Mouse (Mus musculus): ENCODE measurements around the gene Sorcs3.

Gene Sorcs3

DNA sequence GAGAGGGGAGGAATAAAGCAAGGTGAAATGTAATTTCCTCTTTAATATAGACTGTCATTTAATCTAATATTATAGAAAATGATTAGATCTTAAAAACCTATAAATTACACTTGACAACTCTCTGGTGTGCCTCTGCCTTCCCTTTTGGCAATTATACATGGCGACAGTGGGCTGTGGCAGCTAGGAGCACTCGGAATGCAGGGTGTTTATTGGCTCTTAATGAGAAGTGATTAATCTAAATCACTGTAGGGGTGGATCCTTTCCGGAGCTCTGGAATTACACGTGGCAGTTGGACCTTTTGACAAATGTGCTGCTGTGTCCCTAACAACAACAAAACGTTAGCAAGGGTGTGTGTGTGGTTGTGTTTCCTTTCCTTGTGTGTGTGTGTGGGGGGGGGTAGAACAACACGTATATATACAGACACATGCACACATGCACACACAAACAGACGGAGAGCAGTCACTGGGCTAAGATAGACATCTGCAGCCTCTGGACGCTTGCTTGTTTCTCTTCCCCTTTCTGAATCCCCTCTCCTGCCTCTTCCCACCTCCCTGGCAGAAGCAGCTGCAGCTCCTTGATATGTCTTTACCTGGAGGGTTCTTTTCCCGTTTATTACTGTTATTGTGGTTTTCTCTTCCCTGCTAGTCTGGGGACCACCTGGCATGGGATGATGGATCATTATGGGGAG lies 318.8 kb downstream of the Sorcs3 start:
- no peak for DNase-seq (ENCODE audit: low spot score in 2 of 2)

- DNase-seq (ENCODE audit: low spot score in 2 of 2): no peak
These were observed 327.8 kb downstream of the Sorcs3 start for GRCm38 (mm10) chr19:48533582-48533981.

GRCm38 (mm10) chr19:48544294-48544693 lies 338.5 kb downstream of the Sorcs3 start:
- DNase-seq (ENCODE audit: low spot score in 2 of 2): no peak

DNA sequence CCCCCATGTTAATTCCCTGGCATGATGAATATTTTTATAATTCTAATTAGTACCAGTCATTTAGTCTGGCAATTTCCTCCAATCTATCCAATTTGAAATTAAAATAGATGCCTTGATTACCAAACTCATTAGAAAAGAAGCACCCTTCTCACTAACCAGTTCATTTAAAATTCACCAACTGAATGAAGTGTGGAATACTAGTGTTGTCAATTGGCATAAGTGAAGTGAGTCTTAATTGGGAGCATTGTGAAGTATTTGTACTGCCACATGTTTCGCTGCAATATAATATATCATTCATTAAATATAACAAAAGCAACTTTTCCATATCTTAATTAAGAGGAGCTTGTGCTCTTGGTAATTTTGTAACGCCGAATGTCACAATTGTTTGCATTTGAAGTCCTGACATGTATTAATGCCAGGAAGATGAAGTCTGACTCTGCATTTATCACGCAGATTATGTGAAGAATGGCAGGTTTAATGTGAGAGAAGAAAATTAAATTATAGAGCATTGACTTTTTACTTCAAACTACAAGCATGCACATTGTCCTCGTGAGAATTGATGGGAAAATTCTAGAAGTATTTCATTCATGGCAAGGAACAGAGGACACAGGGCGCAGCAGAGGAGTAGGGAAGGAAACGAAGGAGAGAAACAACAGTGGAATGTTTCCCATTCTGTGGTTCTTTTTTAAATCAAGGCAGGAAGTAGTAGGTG lies 339.8 kb downstream of the Sorcs3 start:
- no peak for DNase-seq (ENCODE audit: low spot score in 2 of 2)

GRCm38 (mm10) chr19:48546133-48546448 lies 340.3 kb downstream of the Sorcs3 start:
- no peak for DNase-seq (ENCODE audit: low spot score in 2 of 2)

DNA sequence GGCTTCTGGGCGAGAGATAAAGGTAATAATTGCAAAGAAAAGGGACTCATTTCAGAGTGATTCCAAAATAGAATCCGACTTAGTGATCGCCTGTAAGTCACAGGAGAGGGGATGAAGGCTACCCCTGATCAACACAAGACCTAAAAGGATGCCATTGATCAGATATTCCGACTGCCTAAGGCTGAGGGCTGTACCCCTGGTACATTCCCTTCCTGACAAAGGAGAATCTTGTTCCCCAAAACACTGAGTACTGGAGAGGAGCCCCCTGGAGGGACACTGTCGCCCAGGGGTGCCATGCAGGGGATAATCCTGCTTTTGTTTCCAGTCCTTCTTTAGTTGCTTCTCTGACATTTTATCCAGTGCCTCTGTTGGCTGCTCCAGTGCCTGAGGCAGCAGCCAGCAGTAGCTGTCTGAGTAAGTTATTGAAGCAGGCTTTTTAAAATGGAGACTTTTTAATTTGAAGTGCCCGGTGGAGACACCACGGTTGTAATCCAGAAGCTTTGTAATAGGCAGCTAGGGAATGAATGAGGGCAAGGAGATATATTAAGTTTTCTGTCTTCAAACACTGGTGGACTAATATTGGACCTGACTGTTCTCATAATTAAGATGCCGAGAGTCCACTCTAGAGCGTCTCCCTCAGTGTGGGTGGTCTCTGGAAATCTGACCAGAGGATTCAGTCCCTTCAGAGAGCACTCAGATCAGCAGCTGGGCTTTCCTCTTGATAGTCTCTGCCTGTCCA lies 342.5 kb downstream of the Sorcs3 start:
- DNase-seq (ENCODE audit: low spot score in 2 of 2): no peak

GRCm38 (mm10) chr19:48559432-48559831 lies 353.6 kb downstream of the Sorcs3 start:
- DNase-seq (ENCODE audit: low spot score in 2 of 2): no peak

- DNase-seq (ENCODE audit: low spot score in 2 of 2): no peak
These were observed 369.9 kb downstream of the Sorcs3 start for GRCm38 (mm10) chr19:48575736-48576135.

DNA sequence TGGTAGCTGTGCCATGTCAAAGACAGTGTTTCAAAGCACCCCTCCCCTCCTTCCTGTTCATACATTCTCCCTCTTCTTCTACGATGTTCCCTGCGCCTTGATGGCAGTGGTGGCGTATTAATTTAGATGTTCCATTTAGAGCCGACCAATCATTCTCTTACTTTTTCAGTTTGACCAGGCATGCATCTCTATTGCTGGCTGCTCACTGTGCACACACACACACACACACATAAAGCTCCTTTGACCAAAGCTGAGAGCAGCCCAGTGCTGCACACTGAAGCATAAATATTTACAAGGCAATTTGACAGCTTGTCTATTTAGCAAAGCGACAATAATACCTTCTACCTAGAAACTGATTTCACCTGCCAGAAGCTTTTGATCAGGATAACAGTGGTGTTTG lies 371.3 kb downstream of the Sorcs3 start:
- DNase-seq (ENCODE audit: low spot score in 2 of 2): no peak

DNA sequence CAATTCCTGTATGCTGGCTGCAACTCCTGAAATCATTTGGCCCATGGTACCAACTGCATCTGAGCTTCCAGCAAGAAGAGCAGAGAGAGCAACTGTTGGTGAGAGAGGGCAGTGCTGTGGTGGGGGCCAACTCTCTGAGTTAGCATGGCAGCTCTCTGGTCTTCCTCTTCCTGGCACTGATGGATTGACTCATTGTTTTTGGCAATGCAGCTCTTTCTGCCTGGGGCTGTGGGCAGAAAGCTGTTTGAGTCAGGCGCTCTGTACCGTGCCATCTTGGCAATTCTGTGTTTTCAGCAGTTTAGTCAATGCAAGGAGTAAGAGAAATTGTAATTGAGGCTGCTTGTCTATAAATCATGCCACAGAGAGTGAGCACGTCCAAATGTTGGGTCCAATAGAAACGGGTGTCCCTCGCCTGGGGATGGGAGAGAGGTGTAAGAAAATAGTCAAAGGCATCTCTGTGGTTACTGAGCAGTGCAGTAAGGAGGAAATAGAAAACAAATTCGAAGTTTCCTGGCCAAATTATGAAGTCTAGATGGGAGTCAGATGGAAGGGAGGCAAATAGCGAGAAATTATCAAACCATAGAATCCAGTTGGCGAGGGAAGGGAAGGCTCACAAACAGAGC lies 379.2 kb downstream of the Sorcs3 start:
- DNase-seq (ENCODE audit: low spot score in 2 of 2): no peak

GRCm38 (mm10) chr19:48616951-48617350 lies 411.1 kb downstream of the Sorcs3 start:
- DNase-seq (ENCODE audit: low spot score in 2 of 2): no peak

- DNase-seq (ENCODE audit: low spot score in 2 of 2): no peak
These were observed 425.0 kb downstream of the Sorcs3 start for GRCm38 (mm10) chr19:48630671-48631327.

- DNase-seq (ENCODE audit: low spot score in 2 of 2): no peak
These were observed 436.7 kb downstream of the Sorcs3 start for GRCm38 (mm10) chr19:48642566-48642965.

- no peak for DNase-seq (ENCODE audit: low spot score in 2 of 2)
These were observed 444.1 kb downstream of the Sorcs3 start for GRCm38 (mm10) chr19:48649941-48650340.

DNA sequence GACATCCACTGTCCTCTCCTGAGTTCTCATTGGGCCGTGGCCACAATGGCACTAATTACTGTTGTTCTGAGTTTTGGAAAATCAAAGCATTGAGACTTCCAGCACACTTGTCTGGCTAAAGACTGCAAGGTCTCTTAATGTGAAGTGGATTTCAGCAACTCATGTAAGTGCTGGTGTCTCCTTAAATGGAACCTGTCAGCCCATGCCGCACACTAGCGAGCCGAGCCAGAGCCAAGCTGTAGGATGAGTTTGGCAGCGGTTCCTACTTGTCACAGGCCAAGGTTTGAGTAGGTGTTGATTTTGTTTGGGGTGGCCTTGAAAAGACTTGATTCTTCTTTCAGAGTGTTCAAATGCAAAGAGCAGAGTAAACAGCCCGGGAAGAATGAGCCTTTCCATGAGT lies 445.8 kb downstream of the Sorcs3 start:
- no peak for DNase-seq (ENCODE audit: low spot score in 2 of 2)

DNA sequence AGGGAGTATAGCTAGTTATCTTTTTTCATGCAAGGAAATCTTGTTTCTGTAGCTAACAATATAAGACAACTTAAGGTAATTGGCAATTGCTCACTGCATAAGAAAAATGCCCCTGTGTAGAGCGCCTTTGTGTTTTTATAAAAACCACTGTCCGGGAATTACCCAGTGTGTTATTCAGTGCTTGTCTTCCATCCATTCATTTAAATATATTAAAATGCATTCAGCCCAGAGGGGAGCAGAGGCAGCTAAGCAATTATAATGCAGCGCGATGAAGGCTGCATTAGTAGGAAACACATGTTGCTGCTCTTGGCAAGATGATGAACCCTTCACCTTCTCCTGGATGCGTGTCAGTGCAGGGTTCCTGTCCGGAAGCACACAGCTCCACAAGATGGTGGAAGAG lies 454.4 kb downstream of the Sorcs3 start:
- DNase-seq (ENCODE audit: low spot score in 2 of 2): no peak

GRCm38 (mm10) chr19:48679896-48680295 lies 474.1 kb downstream of the Sorcs3 start:
- DNase-seq (ENCODE audit: low spot score in 2 of 2): no peak

DNA sequence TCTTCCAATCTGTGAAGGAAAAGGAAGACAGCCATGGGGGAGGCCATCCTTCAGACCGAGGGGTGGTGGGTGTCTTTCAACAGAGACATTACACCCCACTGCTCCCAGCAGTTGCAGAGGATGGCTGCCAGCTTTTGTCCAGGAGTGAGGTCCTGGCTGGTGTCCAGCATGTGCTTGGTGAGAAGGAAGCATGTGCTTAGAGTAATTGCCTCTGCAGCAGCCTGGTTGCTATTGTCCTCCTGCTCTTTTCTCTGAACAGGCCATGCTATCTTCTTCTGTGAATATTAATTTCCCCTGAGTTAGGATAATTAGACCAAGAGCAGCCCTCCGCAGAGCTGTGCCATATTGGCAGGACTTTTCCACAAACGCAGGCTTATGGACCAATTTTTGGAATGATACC lies 476.7 kb downstream of the Sorcs3 start:
- no peak for DNase-seq (ENCODE audit: low spot score in 2 of 2)

GRCm38 (mm10) chr19:48686369-48686768 lies 480.5 kb downstream of the Sorcs3 start:
- DNase-seq (ENCODE audit: low spot score in 2 of 2): no peak

GRCm38 (mm10) chr19:48700111-48700658 lies 494.4 kb downstream of the Sorcs3 start:
- no peak for DNase-seq (ENCODE audit: low spot score in 2 of 2)

DNA sequence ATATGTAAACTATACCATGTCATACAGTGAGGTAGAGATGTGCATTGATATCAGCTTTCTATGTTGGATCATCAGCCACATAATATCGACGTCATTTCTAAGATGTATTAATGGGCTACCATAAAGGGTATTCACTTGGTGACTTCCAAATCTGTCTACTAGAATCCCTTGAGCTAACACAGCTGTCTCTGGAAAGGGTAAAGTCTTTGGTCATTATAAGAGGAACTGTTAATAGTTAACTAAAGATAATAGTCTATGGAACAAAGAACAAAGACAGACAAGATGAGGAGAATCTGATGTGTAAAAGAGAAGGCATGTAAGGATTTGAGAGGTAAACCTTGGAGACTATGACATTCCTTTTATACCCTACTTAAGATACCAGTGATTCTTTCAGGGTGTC lies 497.9 kb downstream of the Sorcs3 start:
- DNase-seq (ENCODE audit: low spot score in 2 of 2): no peak
